Mouse (Mus musculus): ENCODE results near the gene Afp. TPM values are rescaled to one million over a fixed set of nuclear protein-coding genes. Genes with fewer than 3 reads are reported as not detected.

The Afp gene
- total RNA-seq, 4 experiments from 2014 or later: not detected

DNA sequence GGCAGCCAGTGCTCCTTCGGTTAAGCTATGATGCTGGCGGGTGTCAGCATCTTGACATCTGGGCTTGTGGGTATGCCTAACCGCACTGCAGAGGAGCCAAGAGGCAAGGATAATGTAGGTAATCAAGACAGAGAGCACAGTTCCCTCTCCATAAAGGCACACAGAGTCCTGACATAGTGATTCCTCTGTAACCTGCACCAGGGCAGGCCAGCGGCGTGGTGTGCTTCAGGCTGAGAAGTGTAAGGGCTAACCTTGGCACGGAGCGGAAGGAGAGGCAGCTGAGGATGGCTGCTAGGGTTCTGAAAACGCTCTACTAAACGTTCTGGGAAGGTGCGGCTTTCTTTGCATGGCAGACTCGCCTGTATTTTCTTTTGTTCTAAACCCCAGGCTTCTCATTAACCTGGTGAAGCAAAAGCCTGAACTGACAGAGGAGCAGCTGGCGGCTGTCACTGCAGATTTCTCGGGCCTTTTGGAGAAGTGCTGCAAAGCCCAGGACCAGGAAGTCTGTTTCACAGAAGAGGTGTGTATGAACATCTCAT lies 16.9 kb downstream of the Afp start:
- no peak for DNase-seq (ENCODE audit: low spot score)

DNA sequence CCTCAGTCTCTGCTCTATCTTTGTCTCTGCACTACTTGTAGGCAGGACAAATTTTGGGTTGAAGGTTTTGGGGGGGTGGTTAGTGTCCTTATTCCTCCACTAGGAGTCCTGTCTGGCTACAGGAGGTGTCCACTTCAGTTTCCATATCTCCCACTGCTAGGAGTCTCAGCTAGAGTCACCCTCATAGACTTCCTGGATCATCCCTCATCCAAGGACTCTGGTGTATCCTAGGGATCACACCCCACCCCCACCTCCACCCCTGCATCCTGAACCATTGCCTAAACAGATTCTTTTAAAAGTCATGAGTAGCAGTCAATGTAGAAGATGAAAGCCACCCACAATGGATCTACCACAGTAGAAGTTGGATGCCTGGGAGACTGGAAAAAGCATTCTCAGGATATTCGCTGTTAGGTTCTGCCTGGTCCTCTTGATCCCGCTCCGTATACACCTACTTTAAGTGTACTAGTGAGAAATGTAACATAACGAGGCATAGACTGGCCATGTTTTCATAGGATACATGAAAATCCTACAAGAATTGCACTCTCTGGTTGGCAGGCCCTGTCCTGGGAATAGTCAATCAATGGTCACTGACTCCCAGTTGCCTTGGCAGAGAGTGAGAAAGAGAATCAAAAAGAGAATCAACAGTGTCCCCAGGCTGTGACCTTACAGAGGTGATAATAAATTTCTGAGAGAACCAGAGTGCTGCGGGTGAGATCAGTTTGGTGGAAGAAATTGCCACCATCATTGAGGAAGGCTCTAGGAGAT lies 19.5 kb downstream of the Afp start:
- DNase-seq (ENCODE audit: low spot score): no peak

DNA sequence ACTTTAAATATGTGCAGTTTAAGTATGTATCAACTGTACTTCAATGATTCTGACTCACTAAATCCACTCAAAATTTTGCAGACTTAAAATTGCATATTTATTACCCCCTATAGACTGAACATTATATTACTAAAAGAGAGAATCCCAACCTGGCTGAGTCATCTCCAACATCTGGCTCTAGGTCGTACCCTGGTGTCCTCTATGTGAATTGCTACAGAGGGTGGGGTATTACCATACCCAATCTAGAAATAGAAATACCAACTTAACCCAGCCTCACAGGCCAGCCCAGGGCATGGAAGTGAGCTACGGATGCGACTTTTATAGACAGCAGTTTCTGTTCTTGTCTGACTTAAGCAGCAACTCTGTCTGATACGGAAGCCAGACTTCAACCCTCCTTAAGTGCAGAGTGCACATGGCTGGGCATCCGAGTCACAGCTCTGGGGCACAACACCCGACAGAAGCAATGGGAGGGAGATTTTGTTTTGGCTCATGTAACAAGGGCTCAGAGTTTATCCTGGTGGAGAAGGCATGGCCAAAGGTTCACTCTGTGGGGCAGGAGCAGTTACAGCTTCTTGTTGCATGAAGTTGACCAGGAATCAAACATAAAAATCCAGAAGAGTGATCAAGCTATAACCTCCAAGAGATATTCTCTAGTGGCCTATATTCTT lies 21.9 kb downstream of the Afp start:
- no peak for DNase-seq (ENCODE audit: low spot score)

DNA sequence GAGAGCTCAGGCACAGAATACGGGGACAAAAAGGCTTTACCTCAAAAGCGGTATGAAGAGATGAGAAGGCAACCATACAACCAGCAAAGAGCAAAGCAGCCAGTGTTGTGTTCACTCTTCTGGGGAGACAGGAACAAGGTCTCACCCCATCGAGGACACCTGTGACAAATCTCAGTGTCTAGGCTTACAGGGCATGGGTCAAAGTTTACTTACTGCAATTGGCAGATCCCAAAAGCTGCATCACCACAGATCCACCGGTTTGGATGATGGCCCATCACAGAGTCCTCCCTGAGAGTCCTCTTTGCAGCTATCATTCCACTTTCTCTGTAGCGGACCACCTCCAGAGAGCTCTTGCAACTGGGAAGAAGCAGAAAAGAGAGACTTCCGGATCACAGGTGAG lies 25.0 kb downstream of the Afp start:
- no peak for DNase-seq (ENCODE audit: low spot score)

DNA sequence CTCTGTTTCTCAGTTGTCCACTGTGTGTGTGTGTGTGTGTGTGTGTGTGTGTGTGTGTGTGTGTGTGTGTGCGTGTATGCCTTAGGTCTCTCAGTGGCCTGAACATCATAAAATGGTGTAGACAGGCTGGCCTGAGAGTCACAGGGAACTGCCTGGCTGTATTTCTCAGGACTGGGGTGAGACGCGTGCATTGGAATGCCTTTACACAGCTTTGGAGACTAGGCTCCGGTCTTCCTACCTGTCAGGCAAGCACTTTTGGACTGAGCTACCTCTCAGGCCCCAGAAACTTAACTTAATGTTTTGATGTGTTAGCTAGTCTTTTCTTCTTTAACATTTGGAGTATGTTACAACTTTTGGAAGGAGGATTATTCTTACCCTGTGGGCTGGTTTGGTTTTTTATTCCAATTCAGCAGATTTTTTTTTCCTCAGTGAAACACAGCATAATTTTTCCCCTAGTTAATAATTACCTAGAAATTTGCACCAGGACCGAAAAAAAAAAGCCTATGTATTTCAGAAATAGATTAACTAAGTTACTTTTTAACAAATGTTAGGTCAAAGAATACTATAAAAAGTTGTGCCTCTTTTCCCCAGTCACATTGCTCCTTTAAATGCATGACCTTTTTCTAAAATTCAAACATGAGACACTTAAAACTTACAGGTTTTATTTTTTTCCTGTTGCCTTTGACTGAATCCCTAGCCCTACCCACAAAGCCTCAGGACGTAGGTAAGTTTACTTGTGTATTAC lies 28.0 kb downstream of the Afp start, which contains the start of gene Afm:
Afm (plus strand) TSS at position 577 of the 745 bp plus-strand sequence.
- no peak for DNase-seq (ENCODE audit: low spot score)

DNA sequence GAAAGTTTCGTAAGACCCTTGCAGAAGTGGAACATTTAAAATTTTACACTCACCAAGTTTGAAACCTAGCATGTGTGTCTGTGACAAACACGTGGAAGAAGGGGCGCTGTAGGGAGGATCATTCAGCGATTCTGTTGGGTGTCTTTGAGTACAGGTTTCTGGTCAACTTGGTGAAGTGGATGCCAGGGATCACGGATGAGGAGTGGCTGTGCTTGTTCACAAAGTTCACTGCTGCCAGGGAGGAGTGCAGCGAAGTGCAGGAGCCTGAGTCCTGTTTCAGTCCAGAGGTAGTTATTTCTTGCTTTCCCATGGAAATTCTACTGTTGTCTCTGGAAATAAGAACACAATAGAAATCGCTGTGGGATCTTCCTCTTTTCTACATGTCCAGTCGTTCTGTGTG lies 60.7 kb downstream of the Afp start:
- DNase-seq (ENCODE audit: low spot score): no peak

DNA sequence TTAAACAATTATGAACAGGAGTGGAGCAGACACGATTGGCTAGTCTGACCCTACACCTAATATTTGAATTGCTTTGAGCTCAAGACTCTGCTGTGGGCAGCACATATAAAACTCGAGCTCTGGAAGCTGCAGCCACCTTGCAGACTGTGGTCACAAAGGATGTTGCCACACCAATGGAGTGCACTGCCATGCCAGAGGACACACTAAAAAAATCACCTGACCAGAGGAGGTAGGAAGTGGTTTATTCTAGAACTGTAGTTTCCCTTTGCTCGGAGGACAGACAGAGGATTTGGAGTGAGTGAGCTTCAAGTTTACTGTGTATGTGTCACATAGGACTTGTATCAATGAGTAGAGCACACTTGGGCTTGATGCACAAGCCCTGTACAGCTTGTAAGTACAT lies 65.5 kb downstream of the Afp start:
- DNase-seq (ENCODE audit: low spot score): no peak

Other genes starting within 250 kb of the Afp start
- gene Ankrd17, start 124.2 kb upstream of the Afp start, total RNA-seq (2022): 10 to 100 TPM; 59.6 to 66.5 (median 64.5) TPM
- gene Gm9958, start 123.5 kb upstream of the Afp start, total RNA-seq (2022): under 1 TPM; 0.43 to 1.00 (median 0.73) TPM
- gene Alb, start 29.8 kb upstream of the Afp start, total RNA-seq (2022): under 1 TPM in 2 of 4 experiments, not detected in 2; 0.25 to 0.28 TPM
- not detected for gene Afm, start 28.2 kb downstream of the Afp start, total RNA-seq (2022)
- not detected for gene 5830473C10Rik, start 70.4 kb downstream of the Afp start, total RNA-seq (2022)
- gene Rassf6, start 149.9 kb downstream of the Afp start, total RNA-seq (2022): not detected

Measured in heart, adult 8-10 months (tissue).